Mouse (Mus musculus): ENCODE measurements at regions not wholly inside any gene's neighbourhood (a gene's known extent, or its start where the extent isn't known, plus 50 kb on each side); places are given as distances from the start of the nearest gene placed in this dataset.

- TF ChIP-seq HCFC1 (IDR thresholded peaks at IDR 0.05; ENCODE audit: low read depth, low read length) (no peak), MXI1 (IDR thresholded peaks at IDR 0.05; ENCODE audit: low read depth, low read length) (no peak)
Observed at GRCm38 (mm10) chr6:117580951-117581350, 260.0 kb upstream of the Zfp637 start.
